Comparison of ENCODE assay signal across 12 mouse cellular contexts in the genomic region with DNA sequence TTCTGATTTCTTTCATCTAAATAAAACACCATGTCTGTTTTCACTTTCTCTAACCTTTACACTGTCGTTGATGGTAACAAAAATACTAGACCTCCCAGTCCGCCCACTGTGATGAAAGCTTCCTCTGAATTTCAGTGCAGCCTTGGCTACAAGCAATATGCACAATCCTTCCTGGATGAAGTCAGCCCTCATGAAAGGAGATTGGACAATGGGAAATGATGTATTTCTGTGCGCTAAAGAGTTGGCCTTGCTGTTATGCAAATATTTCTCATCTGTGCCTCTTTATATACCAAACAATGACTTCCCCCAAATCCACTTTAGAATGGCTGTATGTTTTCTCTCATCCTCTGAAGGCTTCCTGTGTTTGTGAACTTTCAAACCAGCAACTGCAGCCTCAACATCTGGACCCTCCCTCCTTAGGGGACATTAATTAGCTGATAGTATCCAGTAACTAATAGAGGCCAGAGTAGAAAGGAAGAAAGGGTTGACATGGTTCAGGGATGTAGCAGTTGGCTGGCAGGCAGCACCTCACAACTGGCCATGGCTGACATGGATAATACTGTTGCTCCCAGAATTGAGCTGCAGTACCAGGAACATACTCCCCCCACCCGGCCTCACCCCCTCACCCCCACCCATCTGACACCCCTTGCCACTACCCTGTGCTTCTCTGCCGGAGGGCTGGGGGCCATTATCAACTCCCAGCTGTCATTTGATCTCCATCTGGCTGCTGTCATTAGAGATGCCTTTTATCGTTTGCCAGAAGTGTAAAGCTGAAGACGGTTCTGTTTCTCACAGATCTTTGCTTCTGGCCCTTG. TPM values are rescaled to one million over a fixed set of nuclear protein-coding genes. Genes with fewer than 3 reads are reported as not detected.
DNase-seq lines count a peak whose midpoint lies in the region; ATAC-seq and TF ChIP-seq lines count a peak whose summit lies in the region.
"Had no signal": no experiment of that assay in that cellular context is flagged by ENCODE, and none has a peak within 500 bp of the region (broad histone marks: within the 10 kb centered on the region; RNA-seq: fewer than 3 reads in every experiment).

No protein-coding gene starts in this region.

- no peak overlapping the region for H3K4me3 ChIP-seq in kidney, embryonic 16.5 days (ENCODE audit: low read length)
- no peak overlapping the region for H3K4me3 ChIP-seq in embryonic facial prominence, embryonic 15.5 days (replicated peaks)
- no peak overlapping the region for H3K4me3 ChIP-seq in limb, embryonic 14.5 days (replicated peaks; ENCODE audit: low read length)
- no peak overlapping the region for H3K4me3 ChIP-seq in neural tube, embryonic 12.5 days
- H3K4me3 ChIP-seq: embryonic facial prominence, embryonic 13.5 days; heart, adult 2 months had no signal

- WGBS in kidney, embryonic 16.5 days = 31% methylated on average over 7 of the region's 7 CpGs
- 21% methylated on average over 7 of the region's 7 CpGs for WGBS in embryonic facial prominence, embryonic 15.5 days
- WGBS in limb, embryonic 14.5 days = 20% methylated on average over 7 of the region's 7 CpGs
- 42% methylated on average over 7 of the region's 7 CpGs for WGBS in neural tube, embryonic 12.5 days

- no peak for TF ChIP-seq POLR2A in limb, embryonic 14.5 days (IDR thresholded peaks at IDR 0.05; ENCODE audit: borderline replicate concordance, extremely low read depth, insufficient read depth, insufficient read length)

- peak; percentile 61 for ATAC-seq in kidney, embryonic 16.5 days (ENCODE audit: low FRiP score, low TSS enrichment)
- ATAC-seq in embryonic facial prominence, embryonic 15.5 days (ENCODE audit: insufficient number of reproducible peaks, low FRiP score, low TSS enrichment, low read depth) = peak; percentile 65; the same call in 1 of the 2 replicates
- no peak for ATAC-seq in limb, embryonic 14.5 days (ENCODE audit: low FRiP score, low read depth)
- peak; percentile 73; the same call in 1 of the 2 replicates for ATAC-seq in neural tube, embryonic 12.5 days (ENCODE audit: low FRiP score, low read depth)
- ATAC-seq: CD4-positive, CD25-positive, alpha-beta regulatory T cell, adult 4 months had no signal

- H3K9ac ChIP-seq in kidney, embryonic 16.5 days (replicated peaks; ENCODE audit: low read length) = no peak overlapping the region
- H3K9ac ChIP-seq in embryonic facial prominence, embryonic 15.5 days = no peak overlapping the region
- no peak overlapping the region for H3K9ac ChIP-seq in limb, embryonic 14.5 days (ENCODE audit: low read depth, low read length, severe bottlenecking)
- H3K9ac ChIP-seq in neural tube, embryonic 12.5 days = no peak overlapping the region
- H3K9ac ChIP-seq: embryonic facial prominence, embryonic 13.5 days had no signal

- no peak overlapping the region for H3K4me2 ChIP-seq in kidney, embryonic 16.5 days (replicated peaks; ENCODE audit: low read depth, low read length)
- H3K4me2 ChIP-seq in embryonic facial prominence, embryonic 15.5 days (replicated peaks) = no peak overlapping the region
- H3K4me2 ChIP-seq in limb, embryonic 14.5 days (replicated peaks; ENCODE audit: low read depth, low read length, severe bottlenecking) = no peak overlapping the region
- H3K4me2 ChIP-seq in neural tube, embryonic 12.5 days (replicated peaks) = no peak overlapping the region
- H3K4me2 ChIP-seq: embryonic facial prominence, embryonic 13.5 days had no signal

- no peaks in the 10 kb centered on the region for H3K27me3 ChIP-seq in kidney, embryonic 16.5 days (ENCODE audit: insufficient read depth, low read length)
- H3K27me3 ChIP-seq in embryonic facial prominence, embryonic 15.5 days = no peaks in the 10 kb centered on the region
- H3K27me3 ChIP-seq in limb, embryonic 14.5 days (ENCODE audit: control insufficient read depth, insufficient read depth, low read length) = no peaks in the 10 kb centered on the region
- no peaks in the 10 kb centered on the region for H3K27me3 ChIP-seq in neural tube, embryonic 12.5 days (replicated peaks)
- H3K27me3 ChIP-seq: embryonic facial prominence, embryonic 13.5 days had no signal

- H3K9me3 ChIP-seq in kidney, embryonic 16.5 days (ENCODE audit: low read length) = no peaks in the 10 kb centered on the region
- H3K9me3 ChIP-seq in embryonic facial prominence, embryonic 15.5 days (replicated peaks) = no peaks in the 10 kb centered on the region
- no peaks in the 10 kb centered on the region for H3K9me3 ChIP-seq in limb, embryonic 14.5 days (ENCODE audit: control insufficient read depth, low read length)
- H3K9me3 ChIP-seq in neural tube, embryonic 12.5 days = no peaks in the 10 kb centered on the region
- H3K9me3 ChIP-seq: embryonic facial prominence, embryonic 13.5 days had no signal

- no peaks in the 10 kb centered on the region for H3K36me3 ChIP-seq in kidney, embryonic 16.5 days (ENCODE audit: insufficient read depth, low read length)
- no peaks in the 10 kb centered on the region for H3K36me3 ChIP-seq in embryonic facial prominence, embryonic 15.5 days
- no peaks in the 10 kb centered on the region for H3K36me3 ChIP-seq in limb, embryonic 14.5 days (ENCODE audit: control insufficient read depth, insufficient read depth, low read length)
- no peaks in the 10 kb centered on the region for H3K36me3 ChIP-seq in neural tube, embryonic 12.5 days
- H3K36me3 ChIP-seq: embryonic facial prominence, embryonic 13.5 days had no signal

- no peak for DNase-seq in kidney, adult 11 months
- peak; percentile 43 for DNase-seq in limb, embryonic 14.5 days (ENCODE audit: low spot score)
- DNase-seq in ovary, postnatal 10 days (ENCODE audit: low spot score) = no peak
- DNase-seq in left cerebral cortex, adult 11 months (ENCODE audit: low spot score) = no peak
- DNase-seq in cerebellum, adult 8-10 months = no peak
- DNase-seq: heart, adult 2 months; kidney, postnatal 14 days had no signal

- H3K27ac ChIP-seq in kidney, embryonic 16.5 days (ENCODE audit: low read length) = no peak overlapping the region
- H3K27ac ChIP-seq in embryonic facial prominence, embryonic 15.5 days (replicated peaks) = no peak overlapping the region
- no peak overlapping the region for H3K27ac ChIP-seq in limb, embryonic 14.5 days (replicated peaks; ENCODE audit: low read depth, low read length)
- H3K27ac ChIP-seq in neural tube, embryonic 12.5 days = no peak overlapping the region
- H3K27ac ChIP-seq: heart, adult 2 months had no signal

- peaks cover 10% of the 10 kb centered on the region for H3K4me1 ChIP-seq in kidney, embryonic 16.5 days (ENCODE audit: insufficient read depth, low read length)
- H3K4me1 ChIP-seq in embryonic facial prominence, embryonic 15.5 days = peaks cover 9% of the 10 kb centered on the region; the same call in 1 of the 2 replicates
- peaks cover 14% of the 10 kb centered on the region for H3K4me1 ChIP-seq in limb, embryonic 14.5 days (ENCODE audit: control insufficient read depth, insufficient read depth, low read length)
- H3K4me1 ChIP-seq in neural tube, embryonic 12.5 days = peaks cover 7% of the 10 kb centered on the region; the same call in 1 of the 2 replicates

RNA-seq across cellular contexts. Expression of gene Gadd45a, which starts 11.8 kb away (rescaled TPM):
- 35.1 and 39.4 TPM in 2 replicates for polyA plus RNA-seq in kidney, embryonic 16.5 days (2015; fragmentation: Nextera tagmentation; extraction: Ambion mirVana)
- polyA plus RNA-seq in embryonic facial prominence, embryonic 15.5 days (2015; fragmentation: Nextera tagmentation; extraction: Ambion mirVana) = 14.9 and 18.5 TPM in 2 replicates
- 18.6 and 20.3 TPM in 2 replicates for polyA plus RNA-seq in limb, embryonic 14.5 days (2012; rRNA removed)
- 11.4 and 11.9 TPM in 2 replicates for polyA plus RNA-seq in limb, embryonic 14.5 days (2014; fragmentation: Nextera tagmentation; extraction: Ambion mirVana)
- 35.3 and 35.6 TPM in 2 replicates for polyA plus RNA-seq in neural tube, embryonic 12.5 days (2016; fragmentation: Nextera tagmentation; extraction: Ambion mirVana)
